Mouse (Mus musculus): Measurements from ENCODE around the gene Lrg1. TPM values are rescaled to one million over a fixed set of nuclear protein-coding genes. Genes with fewer than 3 reads are reported as not detected.
A peak's percentile ranks its signal among the peaks of the same experiment; 100 is the strongest.
"Not testable (repeated sequence)": the region's sequence is repeated elsewhere in the genome, so short reads cannot be mapped to it uniquely, and the experiment has no call there.

The Lrg1 gene
- total and polyA plus RNA-seq, 2 experiments from 2014 or later = 0.43 to 0.49 TPM

DNA sequence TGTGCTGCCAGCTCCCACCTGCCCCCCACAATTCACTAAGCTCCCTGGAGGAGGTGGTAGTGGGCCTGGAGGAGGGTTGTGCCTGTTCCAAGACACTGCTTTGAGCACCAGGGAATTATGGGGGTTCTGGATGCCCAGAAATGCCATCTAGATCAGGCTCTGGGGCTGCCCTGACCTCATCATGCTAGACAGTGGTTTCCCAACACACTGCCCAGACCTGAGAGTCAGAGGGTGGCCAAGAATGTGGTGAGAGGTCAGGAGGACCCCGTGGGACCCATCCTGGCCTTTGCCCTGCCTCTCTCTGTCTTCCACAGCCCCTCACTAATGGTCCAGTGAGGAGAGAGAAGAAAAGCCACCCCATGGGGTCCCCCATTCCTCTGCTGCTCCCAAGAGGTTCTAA lies 10.8 kb downstream of the Lrg1 start:
- no peaks in the 10 kb centered on the region for H3K27me3 ChIP-seq (ENCODE audit: insufficient read depth, low read length)
- no peak for TF ChIP-seq CTCF (IDR thresholded peaks at IDR 0.05)
- no peak for DNase-seq (ENCODE audit: low spot score)
- H3K4me3 ChIP-seq (ENCODE audit: low read depth, low read length) = no peak overlapping the region
- H3K4me2 ChIP-seq (ENCODE audit: low read depth, low read length, poor library complexity, severe bottlenecking) = no peak overlapping the region
- no peaks in the 10 kb centered on the region for H3K9me3 ChIP-seq (ENCODE audit: low read length)
- H3K4me1 ChIP-seq (ENCODE audit: insufficient read depth, low read length) = no peaks in the 10 kb centered on the region
- 78% methylated on average over 1 of the region's 1 CpGs for WGBS
- no peak overlapping the region for H3K27ac ChIP-seq (ENCODE audit: low read depth, low read length)
- ATAC-seq (ENCODE audit: low FRiP score) = no peak
- H3K36me3 ChIP-seq (ENCODE audit: insufficient read depth, low read length) = no peaks in the 10 kb centered on the region
- no peak overlapping the region for H3K9ac ChIP-seq (replicated peaks; ENCODE audit: low read length, poor library complexity, severe bottlenecking)

DNA sequence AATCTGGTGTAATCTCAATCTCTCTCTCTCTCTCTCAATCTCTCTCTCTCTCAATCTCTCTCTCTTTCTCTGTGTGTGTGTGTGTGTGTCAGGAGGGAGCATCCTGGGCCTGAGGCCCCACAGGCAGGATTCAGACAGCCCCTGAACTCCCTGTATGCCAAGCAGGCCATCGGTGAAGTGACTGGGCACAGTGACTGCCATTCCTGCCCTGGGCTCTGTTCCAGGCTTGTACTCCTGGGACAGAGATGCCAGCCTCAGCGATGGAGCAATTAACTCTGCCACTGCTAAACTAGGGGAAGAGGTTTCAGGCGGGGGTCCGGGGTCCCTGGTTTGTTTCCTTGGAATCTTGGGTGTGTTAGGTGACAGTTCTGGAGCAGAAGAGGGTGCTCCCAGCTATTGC lies 11.2 kb downstream of the Lrg1 start:
- Histone ChIP-seq H3K36me3 (ENCODE audit: insufficient read depth, low read length) (no peaks in the 10 kb centered on the region), H3K9ac (replicated peaks; ENCODE audit: low read length, poor library complexity, severe bottlenecking) (no peak overlapping the region), H3K4me2 (ENCODE audit: low read depth, low read length, poor library complexity, severe bottlenecking) (no peak overlapping the region), H3K27ac (ENCODE audit: low read depth, low read length) (no peak overlapping the region), H3K9me3 (ENCODE audit: low read length) (no peaks in the 10 kb centered on the region), H3K4me3 (ENCODE audit: low read depth, low read length) (no peak overlapping the region), H3K27me3 (ENCODE audit: insufficient read depth, low read length) (no peaks in the 10 kb centered on the region), H3K4me1 (ENCODE audit: insufficient read depth, low read length) (no peaks in the 10 kb centered on the region)
- 69% methylated on average over 4 of the region's 4 CpGs for WGBS
- DNase-seq (ENCODE audit: low spot score) (peak; percentile 65), ATAC-seq (ENCODE audit: low FRiP score) (no peak)
- TF ChIP-seq CTCF (IDR thresholded peaks at IDR 0.05) = no peak

DNA sequence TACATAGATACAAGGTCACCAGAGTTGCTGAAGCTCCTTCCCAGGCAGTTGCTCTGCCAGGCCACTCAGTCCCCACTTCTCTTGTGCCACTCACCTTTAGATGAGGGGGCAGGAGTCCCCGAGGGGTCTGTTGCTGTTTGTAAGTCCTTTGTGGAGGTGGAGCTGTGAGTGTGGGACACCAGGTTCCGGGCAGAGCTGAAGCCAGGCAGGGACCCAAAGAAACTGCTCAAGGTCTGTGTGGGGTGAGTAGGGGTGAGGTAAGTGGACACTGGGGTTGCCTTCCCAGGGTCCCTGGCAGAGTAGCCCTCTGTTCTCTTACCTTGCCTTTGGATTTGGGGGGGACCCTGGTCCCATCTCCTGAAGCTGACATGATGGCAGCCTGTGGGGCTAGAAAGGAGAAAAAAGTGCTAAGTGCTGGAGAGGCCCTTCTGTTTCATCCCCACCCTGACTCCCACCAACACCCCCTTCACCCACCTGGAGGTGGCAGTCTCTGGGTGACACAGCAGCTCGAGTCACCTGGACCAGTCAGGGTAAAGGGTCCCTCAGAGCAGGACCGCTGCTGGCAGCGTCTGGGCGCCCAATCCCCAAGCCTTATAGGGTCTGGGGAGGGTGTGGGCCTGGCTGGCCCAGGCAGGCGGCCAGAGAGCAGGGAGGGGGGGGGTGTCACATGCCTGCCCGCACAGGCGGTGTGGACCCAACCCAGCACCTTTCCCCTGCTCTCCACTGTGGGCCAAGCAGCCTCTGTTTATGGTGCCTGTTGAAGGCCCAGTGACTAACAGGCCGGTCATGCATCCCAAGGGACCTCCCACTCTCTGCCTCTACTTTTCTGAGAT lies 12.4 kb downstream of the Lrg1 start, which contains the start of gene Plin4:
Gene Plin4, minus strand, starts transcription at position 585 of the 833 bp plus-strand sequence.
- WGBS = 68% methylated on average over 10 of the region's 10 CpGs
- H3K27ac ChIP-seq (ENCODE audit: low read depth, low read length) = no peak within 1 kb of the TSS
- ATAC-seq (ENCODE audit: low FRiP score) = no peak

DNA sequence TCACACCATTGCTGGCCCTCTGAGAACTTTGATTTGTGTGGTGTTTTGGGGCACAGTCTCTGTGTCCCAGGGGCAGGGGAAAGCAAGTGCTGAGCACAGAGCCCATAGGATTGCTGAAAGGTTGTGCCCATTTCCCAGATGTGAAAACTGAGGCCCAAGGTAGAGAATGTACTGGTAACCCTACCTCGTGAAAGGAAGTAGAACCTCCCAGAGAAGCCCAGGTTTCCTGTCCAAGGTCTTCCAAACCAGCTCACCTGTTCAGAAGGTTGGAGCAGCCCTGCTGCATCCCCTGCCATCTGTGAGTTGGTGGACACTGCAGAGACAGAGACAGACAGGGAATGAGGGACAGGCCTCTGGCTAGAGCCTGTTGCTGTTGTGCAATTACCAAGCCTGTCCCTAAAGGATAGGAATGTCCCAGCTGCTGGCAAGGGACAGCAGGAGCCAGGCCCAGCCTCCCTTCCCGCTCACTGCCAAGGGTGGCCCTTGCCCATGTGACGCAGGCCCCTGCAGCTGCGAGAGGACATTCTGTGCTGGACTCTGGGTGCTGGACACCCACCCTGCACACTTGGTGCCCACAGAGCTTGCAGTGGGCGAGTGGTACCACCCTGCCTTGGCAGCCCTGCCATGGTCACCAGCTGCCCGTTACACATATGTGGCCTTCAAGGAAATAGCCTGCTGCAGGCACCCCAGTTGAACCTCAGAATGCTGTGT lies 13.3 kb downstream of the Lrg1 start:
- DNase-seq (ENCODE audit: low spot score) (no peak), ATAC-seq (ENCODE audit: low FRiP score) (no peak; the same call in 1 of the 2 replicates)
- H3K4me1 ChIP-seq (ENCODE audit: insufficient read depth, low read length) = no peaks in the 10 kb centered on the region
- H3K36me3 ChIP-seq (ENCODE audit: insufficient read depth, low read length) = peaks cover 5% of the 10 kb centered on the region; the same call in 1 of the 2 replicates
- H3K4me3 ChIP-seq (ENCODE audit: low read depth, low read length) = no peak overlapping the region
- no peaks in the 10 kb centered on the region for H3K27me3 ChIP-seq (ENCODE audit: insufficient read depth, low read length)
- H3K27ac ChIP-seq (ENCODE audit: low read depth, low read length) = no peak overlapping the region
- H3K4me2 ChIP-seq (ENCODE audit: low read depth, low read length, poor library complexity, severe bottlenecking) = no peak overlapping the region
- WGBS = 80% methylated on average over 6 of the region's 6 CpGs
- no peak for TF ChIP-seq CTCF (IDR thresholded peaks at IDR 0.05)
- H3K9ac ChIP-seq (replicated peaks; ENCODE audit: low read length, poor library complexity, severe bottlenecking) = no peak overlapping the region
- H3K9me3 ChIP-seq (ENCODE audit: low read length) = no peaks in the 10 kb centered on the region

More for the DNA sequence above, 12.4 kb downstream of the Lrg1 start, which contains the start of gene Plin4:
- Histone ChIP-seq H3K36me3 (ENCODE audit: insufficient read depth, low read length) (no peaks in the 10 kb centered on the region), H3K27me3 (ENCODE audit: insufficient read depth, low read length) (no peaks in the 10 kb centered on the region), H3K4me3 (ENCODE audit: low read depth, low read length) (no peak within 1 kb of the TSS), H3K4me2 (ENCODE audit: low read depth, low read length, poor library complexity, severe bottlenecking) (no peak within 1 kb of the TSS), H3K4me1 (ENCODE audit: insufficient read depth, low read length) (no peaks in the 10 kb centered on the region), H3K9ac (replicated peaks; ENCODE audit: low read length, poor library complexity, severe bottlenecking) (no peak within 1 kb of the TSS), H3K9me3 (ENCODE audit: low read length) (no peaks in the 10 kb centered on the region)
- TF ChIP-seq CTCF (IDR thresholded peaks at IDR 0.05) = no peak
- DNase-seq (ENCODE audit: low spot score) = no peak

DNA sequence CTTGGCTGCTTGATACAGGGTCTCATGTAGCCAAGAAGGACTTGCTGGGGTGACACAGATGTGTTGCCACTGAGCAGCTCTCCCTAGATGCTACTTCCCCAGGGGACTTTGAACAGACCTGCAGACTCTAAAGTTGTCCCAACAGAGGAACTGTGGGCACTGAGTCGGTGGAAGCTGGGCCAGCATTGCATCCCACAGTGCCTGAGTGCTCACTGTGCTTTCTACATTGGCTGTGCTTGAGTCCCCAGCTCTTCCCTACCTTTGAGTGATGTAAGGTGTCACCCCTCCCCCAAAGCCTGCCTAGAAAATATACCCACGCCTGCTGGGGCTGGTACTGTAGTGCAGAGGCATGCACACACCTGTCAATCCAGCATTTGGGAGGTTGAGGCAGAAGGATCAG lies 14.1 kb downstream of the Lrg1 start:
- no peak overlapping the region for H3K27ac ChIP-seq (ENCODE audit: low read depth, low read length)
- TF ChIP-seq CTCF (IDR thresholded peaks at IDR 0.05) = no peak
- H3K27me3 ChIP-seq (ENCODE audit: insufficient read depth, low read length) = no peaks in the 10 kb centered on the region
- H3K4me2 ChIP-seq (ENCODE audit: low read depth, low read length, poor library complexity, severe bottlenecking) = no peak overlapping the region
- H3K4me3 ChIP-seq (ENCODE audit: low read depth, low read length) = no peak overlapping the region
- peaks cover 12% of the 10 kb centered on the region; the same call in 1 of the 2 replicates for H3K36me3 ChIP-seq (ENCODE audit: insufficient read depth, low read length)
- no peak for ATAC-seq (ENCODE audit: low FRiP score)
- DNase-seq (ENCODE audit: low spot score) = no peak
- 66% methylated on average over 2 of the region's 2 CpGs for WGBS
- no peaks in the 10 kb centered on the region for H3K4me1 ChIP-seq (ENCODE audit: insufficient read depth, low read length)
- H3K9me3 ChIP-seq (ENCODE audit: low read length) = no peaks in the 10 kb centered on the region
- no peak overlapping the region for H3K9ac ChIP-seq (replicated peaks; ENCODE audit: low read length, poor library complexity, severe bottlenecking)

DNA sequence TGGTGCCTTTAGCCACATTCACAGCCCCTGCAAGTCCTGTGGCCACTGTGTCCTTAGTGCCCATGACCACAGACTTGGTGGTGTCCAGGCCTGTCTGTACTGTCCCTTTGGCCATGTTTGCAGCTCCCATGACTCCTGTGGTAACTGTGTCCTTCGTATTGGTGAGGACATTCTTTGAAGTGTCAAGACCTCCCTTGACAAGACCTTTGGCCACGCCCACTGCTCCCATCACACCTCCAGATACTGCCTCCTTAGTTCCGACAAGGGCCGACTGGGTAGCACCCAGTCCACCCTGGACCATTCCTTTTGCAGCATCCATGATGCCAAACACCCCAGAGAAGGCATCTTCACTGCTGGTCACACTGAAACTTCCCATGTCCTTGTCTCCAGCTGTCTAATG lies 14.8 kb downstream of the Lrg1 start:
- H3K4me1 ChIP-seq (ENCODE audit: insufficient read depth, low read length) = no peaks in the 10 kb centered on the region
- no peak overlapping the region for H3K9ac ChIP-seq (replicated peaks; ENCODE audit: low read length, poor library complexity, severe bottlenecking)
- DNase-seq (ENCODE audit: low spot score) (no peak), ATAC-seq (ENCODE audit: low FRiP score) (no peak)
- H3K27me3 ChIP-seq (ENCODE audit: insufficient read depth, low read length) = no peaks in the 10 kb centered on the region
- H3K4me2 ChIP-seq (ENCODE audit: low read depth, low read length, poor library complexity, severe bottlenecking) = no peak overlapping the region
- H3K9me3 ChIP-seq (ENCODE audit: low read length) = no peaks in the 10 kb centered on the region
- H3K27ac ChIP-seq (ENCODE audit: low read depth, low read length) = no peak overlapping the region
- TF ChIP-seq CTCF (IDR thresholded peaks at IDR 0.05) = no peak
- no peak overlapping the region for H3K4me3 ChIP-seq (ENCODE audit: low read depth, low read length)
- 76% methylated on average over 4 of the region's 4 CpGs for WGBS
- H3K36me3 ChIP-seq (ENCODE audit: insufficient read depth, low read length) = peaks cover 20% of the 10 kb centered on the region

DNA sequence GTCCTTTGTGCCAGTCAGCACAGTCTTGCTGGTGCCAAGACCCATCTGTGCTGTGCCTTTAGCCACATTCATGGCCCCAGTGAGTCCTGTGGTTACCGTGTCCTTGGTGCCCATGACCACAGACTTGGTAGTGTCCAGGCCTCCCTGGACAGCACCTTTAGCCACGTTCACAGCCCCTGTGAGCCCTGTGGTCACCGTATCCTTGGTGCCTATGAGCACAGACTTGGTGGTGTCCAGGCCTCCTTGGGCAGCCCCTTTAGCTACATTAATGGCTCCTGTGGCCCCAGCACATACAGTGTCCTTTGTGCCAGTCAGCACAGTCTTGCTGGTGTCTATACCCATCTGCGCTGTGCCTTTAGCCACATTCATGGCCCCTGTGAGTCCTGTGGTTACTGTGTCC lies 15.4 kb downstream of the Lrg1 start:
- not testable (repeated sequence) for H3K4me1 ChIP-seq (ENCODE audit: insufficient read depth, low read length)

DNA sequence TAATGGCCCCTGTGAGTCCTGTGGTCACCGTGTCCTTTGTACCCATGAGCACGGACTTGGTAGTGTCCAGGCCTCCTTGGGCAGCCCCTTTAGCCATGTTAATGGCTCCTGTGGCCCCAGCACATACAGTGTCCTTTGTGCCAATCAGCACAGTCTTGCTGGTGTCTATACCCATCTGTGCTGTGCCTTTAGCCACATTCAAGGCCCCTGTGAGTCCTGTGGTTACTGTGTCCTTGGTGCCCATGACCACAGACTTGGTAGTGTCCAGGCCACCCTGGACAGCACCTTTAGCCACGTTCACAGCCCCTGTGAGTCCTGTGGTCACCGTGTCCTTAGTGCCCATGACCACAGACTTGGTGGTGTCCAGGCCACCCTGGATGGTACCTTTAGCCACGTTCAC lies 17.0 kb downstream of the Lrg1 start:
- not testable (repeated sequence) for H3K9ac ChIP-seq (replicated peaks; ENCODE audit: low read length, poor library complexity, severe bottlenecking); H3K4me3 ChIP-seq (ENCODE audit: low read depth, low read length); H3K27ac ChIP-seq (ENCODE audit: low read depth, low read length); ATAC-seq (ENCODE audit: low FRiP score); H3K4me1 ChIP-seq (ENCODE audit: insufficient read depth, low read length); H3K9me3 ChIP-seq (ENCODE audit: low read length); H3K4me2 ChIP-seq (ENCODE audit: low read depth, low read length, poor library complexity, severe bottlenecking); H3K27me3 ChIP-seq (ENCODE audit: insufficient read depth, low read length); DNase-seq (ENCODE audit: low spot score)
- peaks cover 41% of the 10 kb centered on the region for H3K36me3 ChIP-seq (ENCODE audit: insufficient read depth, low read length)
- 96% methylated on average over 2 of the region's 5 CpGs for WGBS

More for the DNA sequence above, 15.4 kb downstream of the Lrg1 start:
- ATAC-seq (ENCODE audit: low FRiP score); H3K9me3 ChIP-seq (ENCODE audit: low read length); H3K9ac ChIP-seq (replicated peaks; ENCODE audit: low read length, poor library complexity, severe bottlenecking); H3K4me3 ChIP-seq (ENCODE audit: low read depth, low read length); H3K27ac ChIP-seq (ENCODE audit: low read depth, low read length); H3K27me3 ChIP-seq (ENCODE audit: insufficient read depth, low read length); DNase-seq (ENCODE audit: low spot score); H3K4me2 ChIP-seq (ENCODE audit: low read depth, low read length, poor library complexity, severe bottlenecking): not testable (repeated sequence)
- 100% methylated on average over 4 of the region's 4 CpGs for WGBS
- H3K36me3 ChIP-seq (ENCODE audit: insufficient read depth, low read length) = peaks cover 25% of the 10 kb centered on the region

Data from midbrain, postnatal 0 days (tissue).